Mouse (Mus musculus): ENCODE measurements around the gene Aldh3b2.

The Aldh3b2 gene

GRCm38 (mm10) chr19:3988066-3988465 is 15.9 kb downstream of the Aldh3b2 start:
- in situ Hi-C loops (cut with MboI, MseI): no loop called here

GRCm38 (mm10) chr19:3988750-3989149 is 16.6 kb downstream of the Aldh3b2 start:
- in situ Hi-C loops (cut with MboI, MseI): no loop called here

- in situ Hi-C loops (cut with MboI, MseI): no loop called here
These were observed 18.7 kb downstream of the Aldh3b2 start for GRCm38 (mm10) chr19:3990804-3991203.

- in situ Hi-C loops (cut with MboI, MseI): no loop called here
These were observed 19.4 kb downstream of the Aldh3b2 start for GRCm38 (mm10) chr19:3991562-3991961.

GRCm38 (mm10) chr19:3991966-3992365 is 19.8 kb downstream of the Aldh3b2 start:
- in situ Hi-C loops (cut with MboI, MseI): no loop called here

GRCm38 (mm10) chr19:3992416-3992815 is 20.3 kb downstream of the Aldh3b2 start, which contains the start of gene Tbx10:
Gene Tbx10 (plus strand): TSS chr19:3992752.
- in situ Hi-C loops (cut with MboI, MseI): no loop called here

GRCm38 (mm10) chr19:3994932-3995331 is 22.8 kb downstream of the Aldh3b2 start:
- in situ Hi-C loops (cut with MboI, MseI): no loop called here

GRCm38 (mm10) chr19:3995505-3995904 is 23.4 kb downstream of the Aldh3b2 start:
- in situ Hi-C loops (cut with MboI, MseI): no loop called here

- in situ Hi-C loops (cut with MboI, MseI): no loop called here
These were observed 24.0 kb downstream of the Aldh3b2 start for GRCm38 (mm10) chr19:3996106-3996505.

GRCm38 (mm10) chr19:3996747-3997146 is 24.6 kb downstream of the Aldh3b2 start:
- in situ Hi-C loops (cut with MboI, MseI): no loop called here

- in situ Hi-C loops (cut with MboI, MseI): no loop called here
These were observed 25.1 kb downstream of the Aldh3b2 start for GRCm38 (mm10) chr19:3997231-3997630.

GRCm38 (mm10) chr19:3998335-3998734 is 26.2 kb downstream of the Aldh3b2 start:
- in situ Hi-C loops (cut with MboI, MseI): no loop called here

GRCm38 (mm10) chr19:3999121-3999730 is 27.1 kb downstream of the Aldh3b2 start:
- in situ Hi-C loops (cut with MboI, MseI): no loop called here

- in situ Hi-C loops (cut with MboI, MseI): no loop called here
These were observed 28.2 kb downstream of the Aldh3b2 start, which contains the start of the genes Nudt8 and Gm49405 for GRCm38 (mm10) chr19:4000119-4000900. Gene Nudt8 (plus strand): TSS chr19:4000580. Gene Gm49405 (plus strand): TSS chr19:4000626.

- in situ Hi-C loops (cut with MboI, MseI): no loop called here
These were observed 28.9 kb downstream of the Aldh3b2 start for GRCm38 (mm10) chr19:4000949-4001525.

GRCm38 (mm10) chr19:4001752-4002151 is 29.6 kb downstream of the Aldh3b2 start:
- in situ Hi-C loops (cut with MboI, MseI): no loop called here

- in situ Hi-C loops (cut with MboI, MseI): no loop called here
These were observed 31.0 kb downstream of the Aldh3b2 start, which contains the start of gene Doc2g for GRCm38 (mm10) chr19:4003112-4003511. Gene Doc2g (plus strand): TSS chr19:4003313.

- in situ Hi-C loops (cut with MboI, MseI): no loop called here
These were observed 31.5 kb downstream of the Aldh3b2 start for GRCm38 (mm10) chr19:4003641-4004040.

- in situ Hi-C loops (cut with MboI, MseI): no loop called here
These were observed 32.2 kb downstream of the Aldh3b2 start for GRCm38 (mm10) chr19:4004331-4004730.

- in situ Hi-C loops (cut with MboI, MseI): no loop called here
These were observed 33.0 kb downstream of the Aldh3b2 start for GRCm38 (mm10) chr19:4005091-4005490.

GRCm38 (mm10) chr19:4005971-4006370 is 33.8 kb downstream of the Aldh3b2 start:
- in situ Hi-C loops (cut with MboI, MseI): no loop called here

- in situ Hi-C loops (cut with MboI, MseI): no loop called here
These were observed 39.0 kb downstream of the Aldh3b2 start for GRCm38 (mm10) chr19:4011086-4011485.
